Mouse (Mus musculus) brain, embryonic 14.5 days (tissue): ENCODE data around the gene Mib2. TPM values are rescaled to one million over a fixed set of nuclear protein-coding genes. Genes with fewer than 3 reads are reported as not detected.

ENCODE experiments used
- DNase-seq: peaks from one replicate; pipeline ENCODE4 v3.0.0-alpha.2; 2011; ENCODE audit warnings: low read depth
- CTCF ChIP-seq: fragments of 200-500 bp; IDR thresholded peaks from 2 replicates; pipeline ENCODE4 v1.5.1; 2012; ENCODE audit warnings: inconsistent platforms, mild to moderate bottlenecking, moderate library complexity, borderline replicate concordance; ENCODE audit not compliant: insufficient read depth, insufficient read length; ENCODE audit errors: extremely low read depth
- POLR2A ChIP-seq: fragments of 200-500 bp; IDR thresholded peaks from 2 replicates; pipeline ENCODE4 v1.6.1; 2012; ENCODE audit warnings: mild to moderate bottlenecking, inconsistent platforms, borderline replicate concordance; ENCODE audit not compliant: poor library complexity, insufficient read depth, insufficient read length, severe bottlenecking; ENCODE audit errors: extremely low read depth
- polyA plus RNA-seq: library from polyadenylated mRNA; depleted of rRNA; stranded (reverse); fragments of >200 nt; gene quantifications from 2 replicates; pipeline ENCODE4 v1.2.3, GENCODE M21; 2012; rRNA removed

Gene Mib2
- polyA plus RNA-seq, 1 experiment: 94.1 TPM

DNA sequence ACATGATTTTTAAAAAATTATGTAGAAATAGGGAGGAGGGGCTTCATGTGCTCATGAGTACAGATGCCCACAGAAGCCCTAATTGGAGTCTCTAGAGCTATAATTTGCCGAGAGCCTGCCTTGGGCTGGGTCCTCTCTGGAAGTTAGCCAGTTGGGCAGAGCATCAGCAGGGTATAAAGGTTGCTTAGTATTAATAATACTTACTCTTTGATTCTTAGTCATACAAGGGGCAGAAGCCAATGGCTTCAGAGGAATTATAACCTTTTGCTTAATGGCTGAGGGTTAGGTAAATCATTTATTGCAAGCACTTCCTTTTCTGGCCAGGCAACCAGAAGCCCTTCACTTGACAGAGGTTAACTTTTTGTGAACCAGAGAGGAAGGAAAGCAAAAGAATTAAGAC lies 25.5 kb downstream of the Mib2 start:
- TF ChIP-seq CTCF: no peak
- DNase-seq: no peak

DNA sequence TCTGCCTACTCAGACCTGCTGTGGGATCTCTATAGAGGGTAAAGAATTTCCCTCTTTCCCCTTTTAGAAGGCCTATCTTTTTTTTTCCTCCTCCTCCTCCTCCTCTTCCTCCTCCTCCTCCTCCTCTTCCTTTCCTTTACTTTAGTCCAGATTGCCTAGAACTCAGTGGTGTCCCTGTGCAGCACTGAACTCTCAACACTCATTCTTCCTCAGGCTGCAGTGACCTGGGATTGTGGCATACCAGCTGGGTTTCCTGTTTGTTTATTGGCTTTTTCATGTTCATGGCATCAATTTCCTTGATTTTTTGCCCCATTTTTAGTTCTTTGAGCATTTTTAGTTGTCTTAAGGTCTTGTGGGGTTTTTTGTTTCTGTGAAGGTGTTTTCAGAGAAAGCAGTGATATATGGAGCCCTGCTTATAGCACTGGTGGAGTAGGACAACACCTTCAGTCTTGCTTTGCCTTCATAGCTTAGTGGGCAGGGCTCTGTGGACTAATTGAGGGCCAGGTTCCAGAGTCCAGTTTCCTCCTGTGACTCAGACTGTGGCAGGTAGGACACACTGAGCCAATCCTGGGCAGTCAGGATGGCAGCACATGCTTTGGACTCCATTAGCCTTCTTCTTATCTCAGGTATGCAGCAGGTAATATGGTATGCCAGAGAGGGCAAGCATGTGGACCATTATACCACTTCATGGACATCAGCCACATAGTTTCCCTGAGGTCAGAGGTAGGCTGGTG lies 33.1 kb downstream of the Mib2 start:
- TF ChIP-seq POLR2A (no peak), CTCF (no peak)
- no peak for DNase-seq

DNA sequence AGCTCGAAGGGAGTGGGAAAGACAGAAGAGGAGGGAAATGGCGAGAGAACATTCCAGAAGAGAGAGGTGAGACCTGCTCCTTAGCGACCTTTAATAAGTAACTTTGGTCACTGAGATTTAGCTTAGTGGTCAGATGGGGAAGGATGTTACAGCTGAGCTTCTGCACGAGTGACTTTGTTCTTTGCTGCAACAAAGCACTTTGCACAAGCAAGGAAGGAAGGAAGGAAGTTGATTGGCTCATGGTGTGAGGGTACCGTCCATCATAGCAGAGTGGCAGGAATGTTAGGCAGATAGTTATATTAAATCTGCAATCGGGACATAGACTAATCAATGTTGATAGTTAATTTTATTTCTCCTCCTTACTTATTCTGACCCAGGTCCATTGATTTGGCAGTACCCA lies 38.7 kb downstream of the Mib2 start:
- no peak for DNase-seq
- no peak for TF ChIP-seq POLR2A
- no peak for TF ChIP-seq CTCF

DNA sequence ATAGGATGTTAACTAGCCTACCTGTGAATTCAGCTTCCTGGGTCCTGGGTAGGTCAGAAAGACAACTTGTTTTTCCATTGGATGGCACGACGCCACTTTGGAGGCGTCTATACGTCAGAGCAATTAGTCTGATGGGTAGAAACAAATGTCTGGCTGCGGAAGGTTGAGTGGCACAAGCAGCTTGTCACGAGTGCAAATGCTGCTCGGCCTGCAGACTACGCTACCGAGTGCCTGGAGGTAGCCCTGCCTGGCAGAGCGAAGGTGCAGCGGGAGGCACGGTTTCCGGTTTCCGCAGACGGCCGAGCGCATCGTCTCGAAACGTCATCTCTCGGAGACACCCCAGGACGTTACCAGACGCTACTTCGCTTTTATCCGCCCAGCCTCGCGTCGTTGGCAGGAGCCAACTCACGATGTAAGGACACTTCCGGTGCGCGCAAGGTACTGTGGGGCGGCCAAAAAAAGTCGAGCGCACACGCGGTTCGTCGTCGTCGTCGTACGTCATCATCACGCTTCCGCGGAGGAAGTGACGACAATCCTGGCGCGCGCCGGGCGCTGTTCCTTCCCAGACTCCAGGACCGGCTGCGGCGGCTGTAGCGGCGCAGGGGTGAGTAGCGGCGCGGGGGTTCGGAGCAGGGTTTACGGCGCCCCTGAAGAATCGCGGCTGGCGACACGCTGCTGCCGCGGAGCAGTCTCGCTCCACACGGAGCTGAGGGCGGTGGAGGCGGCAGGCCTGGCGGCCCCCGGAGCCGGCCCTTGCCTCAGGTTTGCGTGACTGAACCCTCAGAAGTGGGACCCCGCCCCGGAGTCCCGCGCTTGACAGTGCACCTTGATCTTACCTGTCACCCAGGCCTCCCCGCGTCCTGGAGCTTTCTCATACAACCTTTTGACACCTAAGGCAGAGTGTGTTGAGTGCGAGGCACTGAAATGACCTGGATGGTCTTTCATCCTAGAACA lies 44.4 kb downstream of the Mib2 start, which contains the start of gene Cdk11b:
Cdk11b (plus strand) TSS at position 517 of the 954 bp plus-strand sequence.
- peak; percentile 100 for DNase-seq
- TF ChIP-seq CTCF (no peak), POLR2A (0 out of 2 replicates have a peak, but pooled peaks have one; percentile 7)

DNA sequence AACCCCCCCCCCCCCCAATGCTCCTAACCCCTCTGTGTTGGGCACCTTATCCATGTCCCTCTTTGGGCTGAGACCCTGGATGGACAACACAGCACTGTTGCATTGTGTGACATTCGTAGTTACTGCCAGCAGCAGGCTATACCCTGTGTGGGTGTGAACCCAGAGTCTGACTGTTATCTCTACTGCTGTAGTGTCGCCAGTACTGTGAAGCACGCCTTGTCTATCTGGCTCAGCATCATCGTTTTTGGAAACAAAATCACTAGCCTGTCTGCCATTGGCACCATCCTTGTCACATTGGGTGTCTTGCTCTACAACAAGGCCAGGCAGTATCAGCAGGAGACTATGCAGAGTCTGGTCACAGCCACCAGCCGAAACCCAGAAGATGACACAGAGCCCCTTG lies 50.7 kb downstream of the Mib2 start:
- no peak for TF ChIP-seq CTCF
- no peak for TF ChIP-seq POLR2A
- no peak for DNase-seq

DNA sequence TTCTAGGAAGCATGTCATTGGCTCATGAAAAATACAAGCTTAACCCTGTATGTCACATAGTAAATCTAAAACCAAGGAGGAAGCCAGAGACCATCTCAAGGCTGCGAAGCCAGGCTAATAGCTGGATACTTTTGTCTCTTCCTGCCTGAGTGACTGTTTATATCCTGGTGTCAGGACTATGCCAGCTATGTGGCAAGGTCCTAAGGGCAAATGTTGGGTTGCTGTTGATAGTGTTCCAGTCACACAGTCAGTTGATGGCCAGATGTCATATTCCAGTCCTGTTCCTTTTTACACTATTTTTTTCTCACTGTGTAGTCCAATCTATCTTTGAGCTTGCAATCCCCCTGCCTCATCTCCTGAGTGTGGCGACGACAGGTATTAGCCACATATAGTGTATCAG lies 55.7 kb downstream of the Mib2 start:
- DNase-seq: no peak
- no peak for TF ChIP-seq POLR2A
- no peak for TF ChIP-seq CTCF

DNA sequence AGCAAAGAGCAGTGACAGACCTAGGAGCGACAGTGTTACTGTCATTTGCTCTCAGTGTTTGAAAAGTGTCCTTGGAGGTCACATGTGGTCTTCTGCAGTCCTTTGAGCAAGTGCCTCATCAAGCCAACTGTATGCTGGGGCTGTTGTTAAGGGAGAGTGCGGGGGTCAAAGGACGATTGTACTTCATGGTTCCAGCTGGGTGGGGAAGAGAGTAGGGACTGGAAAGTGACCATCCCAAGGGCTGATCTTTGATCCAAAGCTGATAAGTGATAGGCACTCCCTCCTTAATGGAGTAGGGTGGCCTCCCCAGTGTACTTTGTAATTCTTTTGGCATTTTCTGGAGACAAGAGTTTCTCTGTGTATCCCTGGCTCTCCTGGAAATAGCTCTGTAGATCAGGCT lies 57.1 kb downstream of the Mib2 start:
- no peak for TF ChIP-seq CTCF
- TF ChIP-seq POLR2A: no peak
- no peak for DNase-seq

DNA sequence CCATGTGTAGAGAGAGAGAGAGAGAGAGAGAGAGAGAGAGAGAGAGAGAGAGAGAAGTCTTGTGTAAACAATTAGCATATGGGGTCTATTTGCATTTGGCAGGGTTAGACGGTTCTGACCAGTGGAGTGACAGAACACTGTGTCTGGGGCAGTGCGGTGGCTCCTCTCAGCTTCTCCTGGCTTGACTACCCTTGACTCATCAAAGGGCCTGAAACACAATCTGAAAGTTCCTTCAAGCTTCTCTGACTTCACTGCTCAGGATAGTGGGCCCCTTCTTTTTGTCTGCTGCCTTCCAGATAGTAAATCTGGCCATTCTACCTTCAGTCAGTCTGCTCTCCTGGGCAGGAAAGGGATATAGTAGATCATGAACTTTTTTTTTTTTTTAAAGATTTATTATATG lies 62.2 kb downstream of the Mib2 start:
- DNase-seq: no peak
- TF ChIP-seq CTCF: no peak
- no peak for TF ChIP-seq POLR2A

DNA sequence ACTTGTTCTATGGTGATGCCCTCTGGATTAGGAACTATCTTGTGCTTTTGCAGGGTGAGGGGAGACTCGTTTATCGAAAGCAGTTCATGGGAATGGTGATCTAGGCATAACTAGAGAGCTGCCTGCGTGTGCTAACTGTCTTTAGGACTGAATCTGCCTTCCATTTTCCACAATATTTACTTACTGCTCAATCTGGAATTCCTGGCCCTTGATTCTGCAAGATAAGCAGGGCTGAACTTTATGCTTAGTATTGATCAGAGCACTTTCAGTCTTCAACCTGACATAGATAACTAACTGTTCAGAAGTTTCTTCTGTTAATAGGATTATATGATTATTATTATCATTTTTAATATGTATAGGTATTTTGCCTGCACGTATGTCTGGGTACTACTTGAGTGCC lies 63.9 kb downstream of the Mib2 start:
- TF ChIP-seq CTCF (no peak), POLR2A (no peak)
- no peak for DNase-seq

Other genes with a start within 250 kb of the Mib2 start
- 0.23 and 0.39 TPM in 2 replicates for gene Tmem52, start 200.1 kb downstream of the Mib2 start, polyA plus RNA-seq
- gene Gnb1, start 177.8 kb downstream of the Mib2 start, polyA plus RNA-seq: 1,050 and 1,071 TPM in 2 replicates
- gene Nadk, start 106.8 kb downstream of the Mib2 start, polyA plus RNA-seq: 86.2 and 100 TPM in 2 replicates
- gene Slc35e2, start 67.8 kb downstream of the Mib2 start, polyA plus RNA-seq: 15.0 and 21.8 TPM in 2 replicates
- gene Cdk11b, start 44.3 kb downstream of the Mib2 start, polyA plus RNA-seq: 32.8 and 52.2 TPM in 2 replicates
- not detected in 2 replicates for gene Gm10563, start 23.8 kb downstream of the Mib2 start, polyA plus RNA-seq
- 9.8 and 11.0 TPM in 2 replicates for gene Mmp23, start 15.8 kb downstream of the Mib2 start, polyA plus RNA-seq
- 27.0 and 30.3 TPM in 2 replicates for gene Fndc10, start 25.1 kb upstream of the Mib2 start, polyA plus RNA-seq
- 117 and 133 TPM in 2 replicates for gene Ssu72, start 35.6 kb upstream of the Mib2 start, polyA plus RNA-seq
- 31.1 and 31.4 TPM in 2 replicates for gene Tmem240, start 65.6 kb upstream of the Mib2 start, polyA plus RNA-seq
- 103 and 120 TPM in 2 replicates for gene Atad3a, start 91.9 kb upstream of the Mib2 start, polyA plus RNA-seq
- gene Vwa1, start 105.5 kb upstream of the Mib2 start, polyA plus RNA-seq: 22.0 and 25.3 TPM in 2 replicates
- 1.4 and 1.5 TPM in 2 replicates for gene Tmem88b, start 116.7 kb upstream of the Mib2 start, polyA plus RNA-seq
- not detected in 2 replicates for gene Ankrd65, start 121.2 kb upstream of the Mib2 start, polyA plus RNA-seq
- 94.1 and 117 TPM in 2 replicates for gene Mrpl20, start 133.7 kb upstream of the Mib2 start, polyA plus RNA-seq
- gene Ccnl2, start 143.3 kb upstream of the Mib2 start, polyA plus RNA-seq: 161 and 223 TPM in 2 replicates
- 100 and 128 TPM in 2 replicates for gene Aurkaip1, start 162.1 kb upstream of the Mib2 start, polyA plus RNA-seq
- 39.9 and 42.2 TPM in 2 replicates for gene Mxra8, start 170.5 kb upstream of the Mib2 start, polyA plus RNA-seq
- gene Dvl1, start 178.2 kb upstream of the Mib2 start, polyA plus RNA-seq: 139 and 184 TPM in 2 replicates
- gene Tas1r3, start 194.2 kb upstream of the Mib2 start, polyA plus RNA-seq: 0.77 and 0.83 TPM in 2 replicates
- 29.0 and 30.0 TPM in 2 replicates for gene Cptp, start 200.2 kb upstream of the Mib2 start, polyA plus RNA-seq
- 69.1 and 96.2 TPM in 2 replicates for gene Ints11, start 200.3 kb upstream of the Mib2 start, polyA plus RNA-seq
- 75.1 and 115 TPM in 2 replicates for gene Pusl1, start 222.6 kb upstream of the Mib2 start, polyA plus RNA-seq
- 128 and 130 TPM in 2 replicates for gene Acap3, start 222.6 kb upstream of the Mib2 start, polyA plus RNA-seq